Mouse (Mus musculus): Measurements from ENCODE around the gene Tmeff2.

The Tmeff2 gene

GRCm38 (mm10) chr1:51106401-51106920, 206.0 kb downstream of the Tmeff2 start:
- H3K27me3 ChIP-seq (ENCODE audit: insufficient read depth, low read length) = no peaks in the 10 kb centered on the region
- H3K9me3 ChIP-seq (ENCODE audit: low read length) = no peaks in the 10 kb centered on the region
- no peaks in the 10 kb centered on the region for H3K4me1 ChIP-seq (replicated peaks; ENCODE audit: low read depth, low read length)
- no peak overlapping the region for H3K4me3 ChIP-seq (replicated peaks; ENCODE audit: low read length)
- TF ChIP-seq POU5F1 (IDR thresholded peaks at IDR 0.05; ENCODE audit: borderline replicate concordance, low read length) (no peak), NANOG (IDR thresholded peaks at IDR 0.05; ENCODE audit: borderline replicate concordance, low read length) (no peak), CTCF (conservative IDR thresholded peaks at IDR 0.05; ENCODE audit: low read length) (no peak)
- no peaks in the 10 kb centered on the region for H3K36me3 ChIP-seq (ENCODE audit: insufficient read depth, low read length)

GRCm38 (mm10) chr1:51107299-51107698, 206.9 kb downstream of the Tmeff2 start:
- Histone ChIP-seq H3K4me1 (replicated peaks; ENCODE audit: low read depth, low read length) (no peaks in the 10 kb centered on the region), H3K27me3 (ENCODE audit: insufficient read depth, low read length) (no peaks in the 10 kb centered on the region), H3K9me3 (ENCODE audit: low read length) (no peaks in the 10 kb centered on the region), H3K36me3 (ENCODE audit: insufficient read depth, low read length) (no peaks in the 10 kb centered on the region), H3K4me3 (replicated peaks; ENCODE audit: low read length) (no peak overlapping the region)
- TF ChIP-seq NANOG (IDR thresholded peaks at IDR 0.05; ENCODE audit: borderline replicate concordance, low read length) = no peak
- TF ChIP-seq POU5F1 (IDR thresholded peaks at IDR 0.05; ENCODE audit: borderline replicate concordance, low read length) = no peak
- no peak for TF ChIP-seq CTCF (conservative IDR thresholded peaks at IDR 0.05; ENCODE audit: low read length)

GRCm38 (mm10) chr1:51114721-51115120, 214.3 kb downstream of the Tmeff2 start:
- Histone ChIP-seq H3K4me1 (replicated peaks; ENCODE audit: low read depth, low read length) (no peaks in the 10 kb centered on the region), H3K9me3 (ENCODE audit: low read length) (no peaks in the 10 kb centered on the region), H3K27me3 (ENCODE audit: insufficient read depth, low read length) (no peaks in the 10 kb centered on the region), H3K4me3 (replicated peaks; ENCODE audit: low read length) (no peak overlapping the region), H3K36me3 (ENCODE audit: insufficient read depth, low read length) (no peaks in the 10 kb centered on the region)
- no peak for TF ChIP-seq POU5F1 (IDR thresholded peaks at IDR 0.05; ENCODE audit: borderline replicate concordance, low read length)
- TF ChIP-seq CTCF (conservative IDR thresholded peaks at IDR 0.05; ENCODE audit: low read length) = no peak
- no peak for TF ChIP-seq NANOG (IDR thresholded peaks at IDR 0.05; ENCODE audit: borderline replicate concordance, low read length)

- no peaks in the 10 kb centered on the region for H3K9me3 ChIP-seq (ENCODE audit: low read length)
- TF ChIP-seq POU5F1 (IDR thresholded peaks at IDR 0.05; ENCODE audit: borderline replicate concordance, low read length) (no peak), NANOG (IDR thresholded peaks at IDR 0.05; ENCODE audit: borderline replicate concordance, low read length) (no peak), CTCF (conservative IDR thresholded peaks at IDR 0.05; ENCODE audit: low read length) (no peak)
- H3K4me1 ChIP-seq (replicated peaks; ENCODE audit: low read depth, low read length) = no peaks in the 10 kb centered on the region
- no peaks in the 10 kb centered on the region for H3K27me3 ChIP-seq (ENCODE audit: insufficient read depth, low read length)
- H3K36me3 ChIP-seq (ENCODE audit: insufficient read depth, low read length) = no peaks in the 10 kb centered on the region
- no peak overlapping the region for H3K4me3 ChIP-seq (replicated peaks; ENCODE audit: low read length)
These were observed 215.3 kb downstream of the Tmeff2 start for GRCm38 (mm10) chr1:51115761-51116160.

GRCm38 (mm10) chr1:51117830-51118229, 217.4 kb downstream of the Tmeff2 start:
- Histone ChIP-seq H3K4me1 (replicated peaks; ENCODE audit: low read depth, low read length) (no peaks in the 10 kb centered on the region), H3K27me3 (ENCODE audit: insufficient read depth, low read length) (no peaks in the 10 kb centered on the region), H3K4me3 (replicated peaks; ENCODE audit: low read length) (no peak overlapping the region), H3K36me3 (ENCODE audit: insufficient read depth, low read length) (no peaks in the 10 kb centered on the region), H3K9me3 (ENCODE audit: low read length) (no peaks in the 10 kb centered on the region)
- TF ChIP-seq CTCF (conservative IDR thresholded peaks at IDR 0.05; ENCODE audit: low read length) (no peak), POU5F1 (IDR thresholded peaks at IDR 0.05; ENCODE audit: borderline replicate concordance, low read length) (no peak), NANOG (IDR thresholded peaks at IDR 0.05; ENCODE audit: borderline replicate concordance, low read length) (no peak)

GRCm38 (mm10) chr1:51125671-51126424, 225.4 kb downstream of the Tmeff2 start:
- TF ChIP-seq NANOG (IDR thresholded peaks at IDR 0.05; ENCODE audit: borderline replicate concordance, low read length) (no peak), POU5F1 (IDR thresholded peaks at IDR 0.05; ENCODE audit: borderline replicate concordance, low read length) (no peak), CTCF (conservative IDR thresholded peaks at IDR 0.05; ENCODE audit: low read length) (no peak)
- Histone ChIP-seq H3K4me3 (replicated peaks; ENCODE audit: low read length) (no peak overlapping the region), H3K27me3 (ENCODE audit: insufficient read depth, low read length) (no peaks in the 10 kb centered on the region), H3K9me3 (ENCODE audit: low read length) (no peaks in the 10 kb centered on the region), H3K4me1 (replicated peaks; ENCODE audit: low read depth, low read length) (no peaks in the 10 kb centered on the region), H3K36me3 (ENCODE audit: insufficient read depth, low read length) (no peaks in the 10 kb centered on the region)

GRCm38 (mm10) chr1:51126425-51126765, 225.9 kb downstream of the Tmeff2 start:
- Histone ChIP-seq H3K27me3 (ENCODE audit: insufficient read depth, low read length) (no peaks in the 10 kb centered on the region), H3K4me1 (replicated peaks; ENCODE audit: low read depth, low read length) (no peaks in the 10 kb centered on the region), H3K4me3 (replicated peaks; ENCODE audit: low read length) (no peak overlapping the region), H3K36me3 (ENCODE audit: insufficient read depth, low read length) (no peaks in the 10 kb centered on the region), H3K9me3 (ENCODE audit: low read length) (no peaks in the 10 kb centered on the region)
- TF ChIP-seq CTCF (conservative IDR thresholded peaks at IDR 0.05; ENCODE audit: low read length) = no peak
- no peak for TF ChIP-seq NANOG (IDR thresholded peaks at IDR 0.05; ENCODE audit: borderline replicate concordance, low read length)
- TF ChIP-seq POU5F1 (IDR thresholded peaks at IDR 0.05; ENCODE audit: borderline replicate concordance, low read length) = no peak

- Histone ChIP-seq H3K4me1 (replicated peaks; ENCODE audit: low read depth, low read length) (no peaks in the 10 kb centered on the region), H3K4me3 (replicated peaks; ENCODE audit: low read length) (no peak overlapping the region), H3K27me3 (ENCODE audit: insufficient read depth, low read length) (no peaks in the 10 kb centered on the region), H3K36me3 (ENCODE audit: insufficient read depth, low read length) (no peaks in the 10 kb centered on the region), H3K9me3 (ENCODE audit: low read length) (no peaks in the 10 kb centered on the region)
- no peak for TF ChIP-seq POU5F1 (IDR thresholded peaks at IDR 0.05; ENCODE audit: borderline replicate concordance, low read length)
These were observed 236.3 kb downstream of the Tmeff2 start for GRCm38 (mm10) chr1:51136792-51137191.

- H3K27me3 ChIP-seq (ENCODE audit: insufficient read depth, low read length) = no peaks in the 10 kb centered on the region
- H3K4me1 ChIP-seq (replicated peaks; ENCODE audit: low read depth, low read length) = no peaks in the 10 kb centered on the region
- no peak for TF ChIP-seq CTCF (conservative IDR thresholded peaks at IDR 0.05; ENCODE audit: low read length)
- no peak for TF ChIP-seq POU5F1 (IDR thresholded peaks at IDR 0.05; ENCODE audit: borderline replicate concordance, low read length)
- no peak for TF ChIP-seq NANOG (IDR thresholded peaks at IDR 0.05; ENCODE audit: borderline replicate concordance, low read length)
- H3K9me3 ChIP-seq (ENCODE audit: low read length) = no peaks in the 10 kb centered on the region
- H3K36me3 ChIP-seq (ENCODE audit: insufficient read depth, low read length) = no peaks in the 10 kb centered on the region
- no peak overlapping the region for H3K4me3 ChIP-seq (replicated peaks; ENCODE audit: low read length)
These were observed 239.2 kb downstream of the Tmeff2 start for GRCm38 (mm10) chr1:51139605-51140004.
